Mouse (Mus musculus): ENCODE results near the gene Lamc1.
"Not testable (repeated sequence)": the region's sequence is repeated elsewhere in the genome, so short reads cannot be mapped to it uniquely, and the experiment has no call there.

Gene Lamc1

GRCm38 (mm10) chr1:153299436-153299835 is 33.1 kb downstream of the Lamc1 start:
- not testable (repeated sequence) for DNase-seq (ENCODE audit: low spot score in 2 of 2)

DNA sequence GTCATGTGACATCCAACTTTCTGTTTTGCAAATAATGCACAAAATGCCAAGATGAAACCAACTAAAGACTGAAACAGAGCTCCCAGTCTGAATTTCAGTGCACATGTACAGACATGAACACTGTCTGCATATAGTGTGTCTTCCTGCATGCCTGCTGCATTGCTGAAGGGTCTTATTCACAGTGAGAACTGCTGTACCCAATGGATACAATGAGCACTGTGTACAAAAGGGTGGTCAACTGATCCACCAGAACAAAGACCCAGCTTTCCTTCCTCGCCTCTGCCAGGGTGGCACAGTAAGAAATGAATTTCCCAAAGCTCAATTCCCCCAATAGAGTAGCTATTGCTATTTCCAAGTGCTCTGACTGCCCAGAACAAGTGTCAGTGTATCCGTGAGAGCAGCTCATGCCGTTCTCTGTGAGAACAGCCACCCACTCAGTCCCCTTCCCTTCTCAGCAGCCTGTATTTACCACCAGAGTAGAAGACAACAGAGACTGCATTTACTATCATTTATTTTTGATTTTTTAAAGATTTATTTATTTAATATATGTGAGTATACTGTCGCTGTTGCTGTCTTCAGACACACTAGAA is 34.7 kb downstream of the Lamc1 start:
- not testable (repeated sequence) for DNase-seq (ENCODE audit: low spot score in 2 of 2)

DNA sequence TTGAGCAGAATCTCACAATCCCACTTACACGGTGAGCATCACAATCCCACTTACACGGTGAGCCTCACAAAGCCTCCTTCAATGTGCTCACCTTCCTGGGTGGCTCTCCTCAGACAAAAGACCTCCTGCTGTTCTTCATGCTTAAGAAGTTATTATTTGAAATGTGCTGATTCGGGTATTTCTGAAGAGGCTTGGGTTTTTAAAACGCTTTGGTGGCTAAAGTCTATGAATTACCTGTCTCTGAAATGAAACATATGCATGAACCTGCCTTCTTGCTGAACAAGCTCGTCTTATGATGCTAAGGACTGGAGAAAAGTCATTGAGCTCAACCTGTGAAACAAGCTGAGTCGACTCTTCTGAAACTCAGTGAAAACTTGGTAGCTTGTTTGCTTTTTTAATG is 36.6 kb downstream of the Lamc1 start:
- DNase-seq (ENCODE audit: low spot score in 2 of 2) = no peak

GRCm38 (mm10) chr1:153292892-153293291 is 39.7 kb downstream of the Lamc1 start:
- DNase-seq (ENCODE audit: low spot score in 2 of 2) = no peak

DNA sequence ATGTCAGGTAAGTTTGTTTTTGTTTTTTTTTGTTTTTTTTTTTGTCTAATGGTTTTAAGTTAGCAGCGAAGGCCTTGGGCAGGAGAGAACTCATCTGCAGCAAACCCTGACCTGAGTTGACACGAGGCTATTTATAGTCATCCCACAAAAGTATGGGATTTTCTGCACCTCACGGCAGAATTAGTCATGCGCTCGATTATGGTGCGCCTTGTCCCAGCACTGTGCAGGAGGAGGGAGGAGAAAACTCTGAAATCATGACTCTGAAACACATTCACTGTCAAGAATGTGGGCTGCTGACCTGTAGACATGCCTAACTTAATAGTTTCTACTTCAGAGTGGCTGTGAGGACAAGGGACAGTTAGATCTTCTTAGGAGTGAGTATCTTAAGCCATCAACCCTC is 40.4 kb downstream of the Lamc1 start:
- no peak for DNase-seq (ENCODE audit: low spot score in 2 of 2)

DNA sequence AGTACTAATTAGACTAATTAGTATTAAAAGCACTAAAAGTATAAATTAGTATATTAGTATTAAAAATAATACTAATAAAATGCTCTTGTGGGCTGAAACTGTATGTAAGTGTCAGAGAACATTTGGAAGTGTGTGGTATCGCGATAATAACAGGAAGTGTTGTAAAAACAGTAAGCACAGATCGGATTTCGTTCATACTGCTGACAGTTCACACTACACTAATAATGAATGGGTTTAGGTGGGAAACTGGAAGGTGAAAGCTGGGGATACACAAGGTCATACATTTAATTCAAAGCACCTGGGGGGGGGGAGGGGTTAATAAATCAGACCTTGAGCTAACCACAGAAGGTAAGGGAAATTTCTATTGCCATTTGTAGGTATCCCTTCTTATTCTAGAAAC is 41.2 kb downstream of the Lamc1 start:
- no peak for DNase-seq (ENCODE audit: low spot score in 2 of 2)

DNA sequence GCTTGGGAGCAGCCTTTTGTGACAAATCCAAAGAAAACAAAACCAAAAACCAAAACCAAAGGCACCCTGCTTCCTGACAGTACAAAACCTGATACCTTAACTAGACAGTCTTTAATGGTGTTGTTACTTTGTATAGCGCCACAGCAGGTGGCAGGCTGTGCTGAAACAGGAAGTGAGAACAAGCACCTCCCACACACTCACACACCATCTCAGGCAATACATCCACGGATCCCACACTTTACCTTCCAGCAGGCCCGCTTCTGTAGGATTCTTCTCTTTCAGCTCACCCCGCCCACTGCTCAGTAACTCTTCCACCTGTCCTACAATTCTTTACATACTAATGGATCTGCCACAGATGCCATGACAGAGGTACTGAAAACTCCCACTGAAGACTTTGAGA is 44.6 kb downstream of the Lamc1 start:
- DNase-seq (ENCODE audit: low spot score in 2 of 2) = no peak

- no peak for DNase-seq (ENCODE audit: low spot score in 2 of 2)
Measured at GRCm38 (mm10) chr1:153287443-153287842, 45.1 kb downstream of the Lamc1 start.

DNA sequence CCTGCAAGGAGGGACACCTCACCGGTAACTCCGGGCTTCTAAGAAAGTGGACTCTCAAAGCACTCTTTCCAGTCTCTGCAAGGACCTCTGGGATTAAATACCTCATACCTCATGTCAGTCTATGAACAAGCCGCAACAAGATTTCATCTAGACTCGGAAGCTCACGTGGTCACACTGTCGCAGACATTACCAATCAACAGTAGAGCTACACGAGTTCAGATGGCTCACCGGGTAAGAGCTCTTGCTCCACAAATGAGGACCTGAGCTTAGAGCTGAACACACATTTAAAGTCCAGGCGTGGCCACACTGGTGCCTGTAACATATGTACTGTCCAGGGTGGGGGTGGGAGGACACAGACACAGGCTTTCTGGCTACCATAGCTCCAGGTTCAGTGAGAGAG is 46.4 kb downstream of the Lamc1 start:
- no peak for DNase-seq (ENCODE audit: low spot score in 2 of 2)

DNA sequence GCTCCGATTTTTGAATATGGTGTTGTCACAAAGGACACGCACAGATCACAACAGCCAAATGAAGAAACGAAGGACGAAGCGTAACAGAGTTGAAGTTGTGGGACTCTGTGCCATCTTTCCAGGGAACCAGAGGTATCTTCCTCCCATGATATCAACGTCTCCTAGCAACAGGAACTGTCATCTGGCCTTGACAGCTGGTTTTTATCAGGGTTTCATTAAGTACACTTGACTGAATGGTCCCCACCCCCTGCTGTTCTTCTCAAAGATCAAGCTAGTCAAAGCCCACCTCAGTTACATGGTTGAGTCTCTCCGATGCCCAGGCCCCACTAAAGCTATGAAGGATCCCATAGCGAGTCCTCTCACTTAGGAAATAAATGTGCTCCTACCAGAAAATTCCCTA is 47.4 kb downstream of the Lamc1 start:
- no peak for DNase-seq (ENCODE audit: low spot score in 2 of 2)

DNA sequence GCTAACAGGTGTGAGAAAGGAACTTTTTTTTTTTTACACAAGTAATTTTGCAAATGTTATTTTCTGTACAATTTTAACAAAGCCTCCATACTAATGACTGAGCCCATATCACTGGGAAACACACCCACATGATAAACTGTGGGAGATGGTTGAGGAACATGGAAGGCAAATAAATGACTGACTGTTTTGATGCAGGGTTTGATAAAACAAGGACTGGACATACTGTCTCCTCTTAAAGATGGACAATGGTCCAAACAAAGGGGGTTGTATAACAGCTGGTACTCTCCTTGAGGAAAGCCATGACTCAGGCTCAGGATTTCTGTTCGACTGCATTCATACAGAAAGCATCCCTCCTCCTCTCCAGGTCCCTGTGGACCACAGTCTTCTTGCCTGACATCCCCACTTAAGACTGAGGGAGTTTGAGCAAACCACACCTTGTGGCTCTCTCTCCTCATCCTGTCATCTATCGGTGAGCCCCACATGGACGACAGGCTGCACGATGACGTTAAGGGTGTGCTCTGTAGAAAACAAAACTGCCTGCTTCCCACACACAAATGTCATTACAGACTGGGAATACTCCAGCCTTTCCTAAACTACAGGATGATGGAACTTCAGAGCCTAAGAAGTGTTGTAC is 50.1 kb downstream of the Lamc1 start:
- DNase-seq (ENCODE audit: low spot score in 2 of 2) = no peak

DNA sequence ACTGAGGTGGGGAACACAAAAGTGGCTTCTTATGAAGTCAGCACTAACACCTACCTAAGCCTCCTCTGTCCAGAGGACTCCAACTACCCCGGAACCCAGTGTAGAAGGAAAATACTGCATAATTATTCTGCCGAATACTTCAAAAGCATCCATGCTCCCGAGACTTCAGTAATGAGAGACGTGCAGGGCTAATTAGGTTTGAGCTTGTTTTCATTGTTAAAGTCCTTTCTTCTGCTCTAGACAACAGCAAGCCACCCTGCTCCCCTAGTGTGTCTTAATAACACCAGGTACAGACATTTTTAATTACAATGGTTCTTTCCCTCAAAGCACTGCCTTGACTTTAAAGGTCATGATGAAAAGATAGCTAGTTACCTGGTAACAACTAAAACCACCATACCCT is 51.1 kb downstream of the Lamc1 start:
- no peak for DNase-seq (ENCODE audit: low spot score in 2 of 2)

DNA sequence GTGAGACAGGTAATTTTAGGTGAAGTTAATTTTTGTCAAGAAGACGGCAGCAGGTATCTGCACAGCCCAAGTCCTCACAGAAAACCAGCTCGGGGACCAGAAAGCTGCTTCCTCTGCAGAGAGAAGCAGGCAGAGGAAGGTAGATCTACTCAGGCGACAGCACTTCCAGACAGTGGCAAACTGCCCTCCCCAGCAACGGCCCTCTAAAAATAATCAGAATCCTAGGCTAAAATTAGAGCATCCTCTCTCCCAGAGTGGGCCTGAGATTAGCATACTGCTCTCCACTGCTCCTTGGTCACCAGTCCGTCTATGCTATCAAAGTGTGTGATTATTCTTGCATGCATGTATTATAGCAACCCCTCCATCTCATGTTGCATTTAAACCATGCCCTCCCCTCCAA is 52.2 kb downstream of the Lamc1 start:
- DNase-seq (ENCODE audit: low spot score in 2 of 2) = no peak

GRCm38 (mm10) chr1:153278028-153278613 is 54.5 kb downstream of the Lamc1 start:
- no peak for DNase-seq (ENCODE audit: low spot score in 2 of 2)

DNA sequence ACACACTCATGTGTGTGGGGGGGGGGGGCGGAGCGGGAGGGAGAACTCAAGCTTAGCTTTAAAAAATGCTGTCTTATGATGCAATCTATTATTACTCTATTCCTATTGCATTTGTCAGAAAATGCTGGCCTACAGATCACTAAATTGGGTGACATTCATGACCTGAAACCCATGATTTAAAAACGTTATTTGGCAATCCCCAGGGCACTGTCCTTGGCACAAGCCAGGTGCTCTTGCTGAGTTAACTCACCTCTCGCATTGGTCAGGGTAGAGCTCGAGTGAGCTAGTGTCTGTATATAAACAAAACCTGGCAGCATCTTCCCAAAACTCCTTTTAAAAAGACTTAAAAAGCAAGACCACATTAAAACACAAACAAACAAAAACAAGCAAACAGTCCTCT is 57.1 kb downstream of the Lamc1 start:
- DNase-seq (ENCODE audit: low spot score in 2 of 2) = no peak

GRCm38 (mm10) chr1:153274611-153275010 is 58.0 kb downstream of the Lamc1 start:
- DNase-seq (ENCODE audit: low spot score in 2 of 2) = no peak

DNA sequence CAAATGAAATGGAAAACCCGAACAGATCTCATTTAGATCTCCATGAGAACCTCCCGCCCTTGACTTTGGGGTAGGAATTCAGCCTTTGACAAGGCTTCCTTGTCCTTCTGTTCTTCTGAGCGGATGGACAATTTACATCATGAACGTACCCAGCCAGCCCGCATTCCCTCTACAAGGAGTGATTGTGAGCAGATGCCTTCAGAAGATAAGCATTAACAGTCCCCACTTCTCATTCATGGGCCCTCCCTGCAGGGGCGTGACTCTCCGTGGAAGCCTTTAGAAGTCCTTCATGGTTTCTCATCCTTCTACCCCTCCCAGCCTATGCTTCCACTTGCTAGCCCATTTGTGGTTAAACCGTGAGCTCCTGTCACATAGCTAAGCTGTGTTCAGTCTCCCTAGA is 58.9 kb downstream of the Lamc1 start:
- DNase-seq (ENCODE audit: low spot score in 2 of 2) = no peak

DNA sequence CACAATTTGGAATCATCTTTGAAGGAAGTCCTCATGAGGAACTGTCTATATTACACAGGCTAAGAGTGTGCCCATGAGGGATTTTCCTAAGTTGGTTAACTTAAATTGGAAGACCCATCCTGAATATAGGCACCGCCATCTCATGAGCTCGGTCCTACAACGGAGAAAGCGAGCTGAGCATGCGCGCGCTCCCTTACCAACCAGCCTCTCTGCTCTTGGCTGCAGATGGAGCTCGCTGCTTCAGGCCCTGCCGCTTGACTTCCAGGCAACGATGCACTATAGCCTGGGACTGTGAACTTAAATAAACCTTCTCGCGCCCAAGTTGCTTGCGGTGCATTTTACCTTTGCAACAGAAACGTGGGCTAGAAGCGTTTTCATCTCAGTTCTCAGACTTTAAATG is 61.8 kb downstream of the Lamc1 start:
- DNase-seq (ENCODE audit: low spot score in 2 of 2) = no peak

DNA sequence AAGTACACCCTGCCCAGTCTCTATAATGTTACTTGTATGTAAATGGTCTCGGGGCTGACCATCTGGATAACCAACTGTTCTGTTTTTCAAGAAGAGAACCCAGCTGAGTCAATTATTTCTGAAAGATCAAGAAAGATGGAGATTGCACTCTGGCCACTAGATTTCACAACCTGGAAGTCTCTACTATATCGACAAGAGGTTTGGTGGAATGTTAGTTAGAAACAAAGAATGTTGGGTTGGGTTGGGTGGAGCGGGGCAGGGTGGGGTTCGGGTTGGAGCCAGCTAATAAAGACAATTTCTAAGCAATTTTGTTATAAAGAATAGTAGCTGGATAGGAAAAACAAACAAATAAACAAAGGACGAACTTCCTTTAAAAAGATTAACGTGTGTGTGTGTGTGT is 62.9 kb downstream of the Lamc1 start:
- DNase-seq (ENCODE audit: low spot score in 2 of 2) = no peak

GRCm38 (mm10) chr1:153268806-153269309 is 63.7 kb downstream of the Lamc1 start:
- no peak for DNase-seq (ENCODE audit: low spot score in 2 of 2)

GRCm38 (mm10) chr1:153268306-153268705 is 64.3 kb downstream of the Lamc1 start:
- no peak for DNase-seq (ENCODE audit: low spot score in 2 of 2)

- no peak for DNase-seq (ENCODE audit: low spot score in 2 of 2)
Measured at GRCm38 (mm10) chr1:153267730-153268129, 64.9 kb downstream of the Lamc1 start.

GRCm38 (mm10) chr1:153266891-153267290 is 65.7 kb downstream of the Lamc1 start:
- DNase-seq (ENCODE audit: low spot score in 2 of 2) = no peak

Measured in urinary bladder, postnatal 36 days (tissue).